Mouse (Mus musculus) megakaryocyte, embryonic 14.5 days (primary cell): ENCODE data around the gene Rpl4.
"Not testable (repeated sequence)": the region's sequence is repeated elsewhere in the genome, so short reads cannot be mapped to it uniquely, and the experiment has no call there.

Experiments used
- FLI1 ChIP-seq: IDR thresholded peaks from 2 replicates; pipeline ENCODE4 v1.6.1; 2012; ENCODE audit warnings: low read length, inconsistent platforms, mixed read lengths
- GATA1 ChIP-seq: IDR thresholded peaks from 3 replicates; pipeline ENCODE4 v1.6.1; 2012; ENCODE audit warnings: mixed read lengths, low read length, inconsistent platforms, borderline replicate concordance

DNA sequence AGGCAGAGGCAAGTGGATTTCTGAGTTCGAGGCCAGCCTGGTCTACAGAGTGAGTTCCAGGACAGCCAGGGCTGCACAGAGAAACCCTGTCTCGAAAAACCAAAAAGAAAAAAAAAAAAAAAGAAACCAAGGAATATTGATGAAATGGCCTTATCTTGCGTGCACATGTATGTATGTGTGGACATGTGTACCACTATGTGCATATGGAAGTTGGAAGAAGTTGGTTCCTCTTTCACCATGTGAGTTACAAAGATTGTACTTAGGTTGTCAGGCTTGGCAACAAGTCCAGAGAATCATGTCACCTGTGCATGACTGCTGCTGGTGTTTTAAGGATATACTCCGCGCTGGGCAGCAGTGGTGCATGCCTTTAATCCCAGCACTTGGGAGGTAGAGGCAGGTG, 10.1 kb downstream of the Rpl4 start:
- not testable (repeated sequence) for TF ChIP-seq GATA1, FLI1
